Mouse (Mus musculus): ENCODE measurements around the gene Nuf2.

- TF ChIP-seq POLR2A (IDR thresholded peaks at IDR 0.05; ENCODE audit: extremely low read depth, insufficient read depth, low read length), result no peak
- TF ChIP-seq CTCF (IDR thresholded peaks at IDR 0.05; ENCODE audit: low read depth, low read length), result no peak
Observed at GRCm38 (mm10) chr1:169482596-169483335, 48.5 kb downstream of the Nuf2 start.

Measured in liver, adult 2 months (tissue).